Mouse (Mus musculus) small intestine, adult 2 months (tissue): ENCODE measurements around the gene Syngap1.

ENCODE experiments used
- CTCF ChIP-seq: fragments of 200-500 bp; IDR thresholded peaks from 2 replicates; pipeline ENCODE4 v1.5.1; 2012; ENCODE audit warnings: low read depth, mild to moderate bottlenecking, control low read depth, inconsistent platforms, low read length, moderate library complexity, mixed read lengths; ENCODE audit not compliant: insufficient replicate concordance, insufficient read length; ENCODE audit errors: extremely low read depth
- POLR2A ChIP-seq: fragments of 200-500 bp; IDR thresholded peaks from 2 replicates; pipeline ENCODE4 v1.6.1; 2012; ENCODE audit warnings: low read depth, mild to moderate bottlenecking, control low read depth, inconsistent platforms, low read length, moderate library complexity

GRCm38 (mm10) chr17:26947231-26948100, 6.4 kb downstream of the Syngap1 start:
- no peak for TF ChIP-seq CTCF
- TF ChIP-seq POLR2A, result no peak
